Mouse (Mus musculus) right cerebral cortex, postnatal 14 days (tissue): ENCODE data around the gene Vmn2r77.
A peak's percentile ranks its signal among the peaks of the same experiment; 100 is the strongest.
"Not testable (repeated sequence)": the region's sequence is repeated elsewhere in the genome, so short reads cannot be mapped to it uniquely, and the experiment has no call there.

Experiments
- DNase-seq: peaks from one replicate; pipeline ENCODE4 v3.0.0; 2022

Vmn2r77 gene

GRCm38 (mm10) chr7:86794727-86795126 lies at the start of gene Vmn2r77:
Gene Vmn2r77, plus strand, starts transcription at chr7:86795027.
- no peak for DNase-seq

- DNase-seq: no peak
Observed at GRCm38 (mm10) chr7:86760751-86761150, 34.1 kb upstream of the Vmn2r77 start.

- no peak for DNase-seq
Observed at GRCm38 (mm10) chr7:86764628-86765027, 30.2 kb upstream of the Vmn2r77 start.

GRCm38 (mm10) chr7:86771621-86772020 lies 23.2 kb upstream of the Vmn2r77 start:
- no peak for DNase-seq

- DNase-seq: peak; percentile 4
Observed at GRCm38 (mm10) chr7:86775617-86776325, 19.1 kb upstream of the Vmn2r77 start, which contains the start of gene Folh1. Gene Folh1, minus strand, starts transcription at chr7:86775943.

GRCm38 (mm10) chr7:86815241-86815640 lies 20.4 kb downstream of the Vmn2r77 start:
- DNase-seq: not testable (repeated sequence)

GRCm38 (mm10) chr7:86815716-86816115 lies 20.9 kb downstream of the Vmn2r77 start:
- DNase-seq: not testable (repeated sequence)

- DNase-seq: no peak
Observed at GRCm38 (mm10) chr7:86816466-86816865, 21.6 kb downstream of the Vmn2r77 start.
